Mouse (Mus musculus) heart, embryonic 15.5 days (tissue): ENCODE results near the gene 4932414N04Rik. TPM values are rescaled to one million over a fixed set of nuclear protein-coding genes. Genes with fewer than 3 reads are reported as not detected.

ENCODE experiments used
- ATAC-seq: fragments of 200-750 bp; cut with Nextera tagmentation; replicated peaks from 2 replicates; pipeline ENCODE4 v1.8.0; 2017; ENCODE audit warnings: low read depth, moderate TSS enrichment; ENCODE audit not compliant: insufficient number of reproducible peaks, insufficient read depth, low FRiP score
- H3K27ac ChIP-seq: fragments of 300-500 bp; sonication (generic); 2 replicates; pipeline ENCODE4 v1.5.1; 2015; ENCODE audit warnings: mild to moderate bottlenecking, inconsistent platforms
- H3K27me3 ChIP-seq: fragments of 300-500 bp; sonication (generic); 2 replicates; pipeline ENCODE4 v1.6.1; 2015; ENCODE audit warnings: inconsistent platforms
- H3K36me3 ChIP-seq: fragments of 300-500 bp; sonication (generic); 2 replicates; pipeline ENCODE4 v1.6.1; 2015; ENCODE audit warnings: mild to moderate bottlenecking, inconsistent platforms
- H3K4me1 ChIP-seq: fragments of 300-500 bp; sonication (generic); replicated peaks from 2 replicates; pipeline ENCODE4 v1.6.1; 2015; ENCODE audit warnings: inconsistent platforms
- H3K4me2 ChIP-seq: fragments of 300-500 bp; sonication (generic); 2 replicates; pipeline ENCODE4 v1.6.1; 2015; ENCODE audit warnings: inconsistent platforms, mild to moderate bottlenecking, moderate library complexity
- H3K4me3 ChIP-seq: fragments of 300-500 bp; sonication (generic); 2 replicates; pipeline ENCODE4 v1.5.1; 2015; ENCODE audit warnings: mild to moderate bottlenecking, inconsistent platforms
- H3K9ac ChIP-seq: fragments of 300-500 bp; sonication (generic); 2 replicates; pipeline ENCODE4 v1.6.1; 2015; ENCODE audit warnings: mild to moderate bottlenecking, inconsistent platforms
- H3K9me3 ChIP-seq: fragments of 300-500 bp; sonication (generic); replicated peaks from 2 replicates; pipeline ENCODE4 v1.6.1; 2016; ENCODE audit warnings: inconsistent platforms
- WGBS: fragments of 180-500 bp; shearing (Covaris S2); methylation state at CpG from one replicate; pipeline ENCODE4 v1.1.7; 2015; ENCODE audit warnings: mixed read lengths; 5-methylcytosine and 5-hydroxymethylcytosine counted together
- polyA plus RNA-seq: library from polyadenylated mRNA; unstranded; fragments of >200 nt; fragmentation: Nextera tagmentation; extraction: Ambion mirVana; gene quantifications from 2 replicates; pipeline ENCODE4 v1.2.1, GENCODE M21; 2015

Gene 4932414N04Rik
- polyA plus RNA-seq, 1 experiment from 2014 or later, result not detected

DNA sequence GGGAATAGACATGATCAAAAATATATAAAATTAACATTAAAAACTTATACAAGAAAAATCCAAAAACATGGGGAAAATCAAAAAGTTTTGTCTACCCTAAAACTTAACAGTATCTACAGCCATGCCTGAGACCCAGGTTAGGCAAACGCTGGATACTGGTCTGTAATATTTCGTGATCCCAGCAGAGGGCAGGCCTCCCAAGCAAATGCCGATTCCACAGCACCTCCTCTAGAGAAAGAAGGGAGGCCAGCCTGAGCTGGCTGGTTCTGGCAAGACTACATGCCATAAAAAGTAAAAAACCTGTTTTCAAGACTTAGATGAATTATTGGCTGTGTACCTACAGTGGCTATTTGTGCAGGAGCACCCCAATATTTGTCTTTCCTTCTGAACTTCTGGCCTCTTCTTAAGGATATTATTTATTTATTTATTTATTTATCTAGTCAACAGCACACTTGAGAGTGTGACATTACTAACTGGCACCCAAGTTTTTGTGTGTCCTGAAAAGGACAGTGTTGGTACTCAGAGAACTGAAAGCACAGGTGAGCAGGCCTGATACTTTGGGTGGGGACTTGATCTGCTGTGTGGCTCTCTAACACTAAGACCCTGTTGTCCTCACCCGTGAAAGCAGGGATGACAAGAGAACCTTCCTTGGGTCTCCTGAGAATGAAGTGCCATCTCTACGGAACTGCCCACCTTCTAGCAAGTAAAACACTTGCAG, 128.6 kb downstream of the 4932414N04Rik start:
- H3K27me3 ChIP-seq, result no peaks in the 10 kb centered on the region
- H3K9me3 ChIP-seq, result no peaks in the 10 kb centered on the region
- peaks cover 24% of the 10 kb centered on the region for H3K4me1 ChIP-seq
- no peaks in the 10 kb centered on the region for H3K36me3 ChIP-seq
- H3K4me2 ChIP-seq, result no peak overlapping the region
- 28% methylated on average over 5 of the region's 5 CpGs for WGBS
- no peak overlapping the region for H3K4me3 ChIP-seq
- ATAC-seq, result no peak
- no peak overlapping the region for H3K27ac ChIP-seq
- no peak overlapping the region for H3K9ac ChIP-seq

DNA sequence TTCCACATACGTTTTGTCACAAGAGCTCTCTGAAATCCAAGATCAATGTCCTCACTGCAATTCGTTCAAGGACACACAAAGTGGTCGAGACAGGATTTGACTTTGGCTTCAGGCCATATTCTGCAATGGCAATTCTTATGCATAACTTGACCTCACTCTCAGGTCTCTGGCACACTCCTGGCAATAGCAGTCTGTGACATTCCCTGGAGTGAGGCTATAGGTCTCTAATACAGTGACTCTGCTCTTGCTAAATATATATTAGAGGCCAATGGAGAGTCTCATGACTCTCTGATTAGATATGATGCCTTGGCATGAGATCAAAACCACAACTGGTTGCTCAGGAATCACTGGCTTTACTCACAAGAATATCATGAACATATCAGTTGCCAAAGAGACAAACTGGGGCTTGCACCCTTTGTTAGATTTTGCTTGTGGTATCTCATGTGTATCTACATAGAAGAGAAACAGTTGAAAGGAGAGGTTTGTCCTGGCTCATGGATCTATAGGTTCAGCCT, 130.9 kb downstream of the 4932414N04Rik start:
- 26% methylated on average over 3 of the region's 3 CpGs for WGBS
- H3K27ac ChIP-seq, result peak overlapping the region; percentile 67
- peaks cover 24% of the 10 kb centered on the region for H3K4me1 ChIP-seq

DNA sequence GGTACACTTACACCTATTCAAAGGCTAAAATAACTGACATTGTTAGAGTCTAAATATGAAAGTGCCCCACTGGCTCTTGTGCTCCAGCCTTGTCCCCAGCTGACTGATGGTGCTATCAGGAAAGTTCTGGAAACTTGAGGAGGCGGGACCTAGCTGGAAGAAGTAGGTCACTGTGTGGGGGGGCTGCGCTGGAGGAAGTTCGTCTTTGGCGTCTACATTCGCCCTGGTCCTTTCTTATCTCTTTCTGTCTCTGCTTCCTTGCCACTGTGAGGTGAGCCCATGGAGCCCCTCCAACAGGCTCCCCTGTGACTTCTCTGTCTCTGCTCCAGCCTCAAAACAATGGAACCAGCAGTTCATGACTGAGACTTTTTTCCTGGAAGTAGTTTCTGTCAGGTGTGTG, 136.0 kb downstream of the 4932414N04Rik start:
- WGBS, result 45% methylated on average over 5 of the region's 5 CpGs

More for the DNA sequence above, 130.9 kb downstream of the 4932414N04Rik start:
- H3K4me3 ChIP-seq, result no peak overlapping the region
- H3K27me3 ChIP-seq, result no peaks in the 10 kb centered on the region
- H3K36me3 ChIP-seq, result no peaks in the 10 kb centered on the region
- H3K4me2 ChIP-seq, result peak overlapping the region; percentile 14; the same call in 1 of the 2 replicates
- no peak overlapping the region for H3K9ac ChIP-seq
- no peaks in the 10 kb centered on the region for H3K9me3 ChIP-seq
- peak; percentile 69; the same call in 1 of the 2 replicates for ATAC-seq

DNA sequence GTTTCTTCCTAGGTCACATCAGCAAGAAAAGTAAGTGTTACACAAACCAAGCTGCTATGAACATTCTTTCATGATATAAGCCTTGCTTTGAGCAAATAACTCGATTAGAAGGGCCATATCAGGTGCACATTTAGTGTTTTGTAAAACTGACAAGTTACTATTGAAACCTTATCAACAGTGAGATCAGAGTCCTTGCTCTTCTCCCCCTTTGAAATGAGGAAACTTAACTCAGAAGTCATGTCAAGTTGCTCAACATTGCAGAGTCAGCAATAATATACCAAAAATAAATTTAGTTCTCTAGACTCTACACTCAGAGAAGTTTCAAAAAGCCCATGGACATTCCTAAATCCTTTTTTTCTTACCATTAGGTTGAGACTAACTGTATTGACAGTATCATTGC, 137.2 kb downstream of the 4932414N04Rik start:
- Histone ChIP-seq H3K9ac (no peak overlapping the region), H3K4me1 (no peaks in the 10 kb centered on the region; the same call in 1 of the 2 replicates), H3K9me3 (no peaks in the 10 kb centered on the region), H3K4me3 (no peak overlapping the region), H3K4me2 (no peak overlapping the region), H3K27me3 (no peaks in the 10 kb centered on the region), H3K36me3 (no peaks in the 10 kb centered on the region), H3K27ac (no peak overlapping the region)
- no peak for ATAC-seq
- WGBS, result 62% methylated on average over 1 of the region's 1 CpGs

More for the DNA sequence above, 136.0 kb downstream of the 4932414N04Rik start:
- H3K27me3 ChIP-seq, result no peaks in the 10 kb centered on the region
- no peak for ATAC-seq
- no peak overlapping the region for H3K27ac ChIP-seq
- H3K4me1 ChIP-seq, result peaks cover 3% of the 10 kb centered on the region
- H3K9ac ChIP-seq, result no peak overlapping the region
- no peak overlapping the region for H3K4me2 ChIP-seq
- no peak overlapping the region for H3K4me3 ChIP-seq
- no peaks in the 10 kb centered on the region for H3K9me3 ChIP-seq
- H3K36me3 ChIP-seq, result no peaks in the 10 kb centered on the region

DNA sequence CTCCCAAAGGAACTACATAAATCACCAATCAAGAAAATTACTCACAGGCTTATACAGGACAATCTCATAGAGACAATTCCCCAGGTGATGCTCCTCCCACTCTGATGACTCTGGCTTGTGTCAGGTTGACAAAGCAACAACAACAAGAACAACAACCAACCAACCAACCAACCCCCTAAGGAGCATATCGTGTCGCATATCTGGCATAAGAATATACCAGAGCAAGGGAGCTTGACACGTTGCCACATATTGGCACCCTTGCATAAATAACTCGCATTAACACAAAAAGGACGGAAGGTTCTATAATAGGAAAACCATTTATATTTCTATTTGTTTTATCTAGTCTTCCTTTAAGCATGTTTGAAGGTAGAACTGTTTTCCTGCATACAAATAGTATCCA, 137.9 kb downstream of the 4932414N04Rik start:
- no peak for ATAC-seq
- Histone ChIP-seq H3K4me3 (no peak overlapping the region), H3K9me3 (no peaks in the 10 kb centered on the region), H3K27me3 (no peaks in the 10 kb centered on the region), H3K4me1 (no peaks in the 10 kb centered on the region), H3K9ac (no peak overlapping the region), H3K36me3 (no peaks in the 10 kb centered on the region), H3K4me2 (no peak overlapping the region), H3K27ac (no peak overlapping the region)
- 91% methylated on average over 5 of the region's 5 CpGs for WGBS

DNA sequence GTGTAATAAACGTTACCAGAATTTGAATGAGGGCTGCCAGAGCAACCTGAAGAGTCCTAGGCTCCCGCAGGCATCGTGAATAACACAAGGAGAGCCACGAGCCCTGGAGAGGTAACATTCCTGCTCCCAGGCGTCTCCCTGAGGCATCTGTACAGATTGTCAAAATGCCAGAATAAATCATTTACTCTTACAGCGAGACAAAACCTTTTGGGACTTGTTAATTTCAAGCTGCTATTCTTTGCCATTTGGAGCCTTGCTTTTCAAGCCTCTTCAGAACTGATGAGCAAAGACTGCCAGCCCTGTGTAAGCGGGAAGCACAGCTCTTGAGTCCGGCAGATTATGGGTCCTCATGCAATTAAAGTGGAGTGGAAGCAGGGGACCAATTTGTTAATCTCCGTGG, 138.3 kb downstream of the 4932414N04Rik start:
- H3K36me3 ChIP-seq, result no peaks in the 10 kb centered on the region
- no peak overlapping the region for H3K9ac ChIP-seq
- H3K9me3 ChIP-seq, result no peaks in the 10 kb centered on the region
- H3K4me1 ChIP-seq, result no peaks in the 10 kb centered on the region
- H3K4me2 ChIP-seq, result no peak overlapping the region
- no peak for ATAC-seq
- H3K4me3 ChIP-seq, result no peak overlapping the region
- no peak overlapping the region for H3K27ac ChIP-seq
- no peaks in the 10 kb centered on the region for H3K27me3 ChIP-seq
- 43% methylated on average over 9 of the region's 9 CpGs for WGBS

DNA sequence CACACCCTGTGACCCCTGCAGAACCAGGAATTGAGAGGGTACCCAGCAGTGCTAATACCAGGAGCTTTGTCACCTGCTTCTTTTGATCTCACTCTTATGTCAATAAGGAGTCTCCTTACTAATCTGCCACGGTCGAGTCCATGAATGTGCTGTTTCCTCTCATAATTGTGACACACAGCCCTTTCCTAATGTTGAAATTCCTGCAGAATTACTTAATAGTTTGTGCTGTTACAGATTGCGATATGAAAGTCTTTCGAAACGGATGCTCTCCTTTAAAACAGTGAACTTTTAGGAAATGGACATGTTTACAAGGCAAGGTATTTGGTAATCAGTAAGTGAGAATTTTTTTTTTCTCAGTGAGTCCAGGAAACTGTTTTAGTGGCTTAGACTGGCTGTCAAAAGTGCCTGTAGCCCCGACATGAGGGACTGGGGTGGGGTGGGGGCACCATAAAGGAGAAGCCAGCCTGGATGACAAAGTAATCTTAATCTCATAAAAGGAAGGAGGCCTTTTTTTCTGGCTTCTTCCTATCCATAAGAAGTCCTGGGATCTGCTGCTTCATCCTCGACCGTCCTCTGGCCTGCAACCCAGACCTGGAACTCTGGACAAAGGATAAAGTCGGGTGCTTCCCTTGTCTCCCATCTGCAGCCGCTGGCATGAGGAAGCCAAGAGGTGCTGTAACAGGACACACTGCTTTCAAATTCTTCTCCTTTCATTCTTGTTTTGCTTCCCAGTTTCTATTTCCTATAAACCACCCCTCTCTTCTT, 139.9 kb downstream of the 4932414N04Rik start:
- WGBS, result 65% methylated on average over 10 of the region's 10 CpGs
- no peaks in the 10 kb centered on the region for H3K4me1 ChIP-seq

DNA sequence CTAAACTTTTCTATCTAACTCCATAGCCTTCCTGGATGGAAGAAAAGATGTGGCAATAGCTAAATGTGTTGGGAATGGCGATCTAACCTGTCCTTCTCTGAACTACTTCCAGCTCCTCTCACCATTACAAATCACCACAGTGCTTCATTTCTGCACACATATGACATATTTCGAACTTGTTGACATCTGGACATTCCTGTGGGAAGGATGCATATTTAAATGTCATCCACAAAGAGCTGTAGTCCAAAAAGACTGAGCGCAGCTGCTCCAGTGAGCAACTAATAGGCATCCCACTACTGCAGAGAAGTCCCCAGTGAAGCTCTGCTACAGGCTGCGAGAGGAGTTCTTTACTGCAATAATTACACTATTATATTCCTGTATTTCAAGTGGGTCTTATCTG, 140.8 kb downstream of the 4932414N04Rik start:
- no peak overlapping the region for H3K4me3 ChIP-seq
- WGBS, result 73% methylated on average over 4 of the region's 4 CpGs
- H3K9me3 ChIP-seq, result no peaks in the 10 kb centered on the region
- H3K4me2 ChIP-seq, result no peak overlapping the region
- H3K4me1 ChIP-seq, result no peaks in the 10 kb centered on the region
- H3K9ac ChIP-seq, result no peak overlapping the region
- no peak overlapping the region for H3K27ac ChIP-seq
- no peak for ATAC-seq
- no peaks in the 10 kb centered on the region for H3K27me3 ChIP-seq
- H3K36me3 ChIP-seq, result no peaks in the 10 kb centered on the region

More for the DNA sequence above, 139.9 kb downstream of the 4932414N04Rik start:
- H3K27me3 ChIP-seq, result no peaks in the 10 kb centered on the region
- no peak overlapping the region for H3K27ac ChIP-seq
- no peak overlapping the region for H3K9ac ChIP-seq
- ATAC-seq, result no peak
- H3K4me2 ChIP-seq, result no peak overlapping the region
- no peaks in the 10 kb centered on the region for H3K36me3 ChIP-seq
- no peak overlapping the region for H3K4me3 ChIP-seq
- no peaks in the 10 kb centered on the region for H3K9me3 ChIP-seq

Other genes starting within 250 kb of the 4932414N04Rik start
- 54.8 and 66.2 TPM in 2 replicates for gene Stk39, start 184.2 kb upstream of the 4932414N04Rik start, polyA plus RNA-seq
- gene 4933409G03Rik, start 74.1 kb upstream of the 4932414N04Rik start, polyA plus RNA-seq, result not detected in 2 replicates
- gene Cers6, start 205.0 kb downstream of the 4932414N04Rik start, polyA plus RNA-seq, result 19.2 and 23.2 TPM in 2 replicates